Mouse (Mus musculus) bone marrow, adult 2 months (tissue): ENCODE data around the gene Atat1. TPM values are rescaled to one million over a fixed set of nuclear protein-coding genes. Genes with fewer than 3 reads are reported as not detected.

Source experiments
- H3K27ac ChIP-seq: fragments of 200-500 bp; 2 replicates; pipeline ENCODE4 v1.5.1; 2012; ENCODE audit warnings: low read depth, mild to moderate bottlenecking, control low read depth, inconsistent platforms, low read length; ENCODE audit not compliant: control insufficient read depth, poor library complexity, insufficient read depth
- H3K4me1 ChIP-seq: fragments of 200-500 bp; 2 replicates; pipeline ENCODE4 v1.6.1; 2011; ENCODE audit warnings: low read length; ENCODE audit not compliant: control insufficient read depth, insufficient read depth
- H3K4me3 ChIP-seq: fragments of 200-500 bp; replicated peaks from 2 replicates; pipeline ENCODE3; 2011; ENCODE audit warnings: mild to moderate bottlenecking, low read depth, low read length, control low read depth; ENCODE audit not compliant: control insufficient read depth
- CTCF ChIP-seq: fragments of 200-500 bp; IDR thresholded peaks from 2 replicates; pipeline ENCODE4 v1.5.1; 2011; ENCODE audit warnings: low read length, control low read depth; ENCODE audit not compliant: control insufficient read depth, insufficient read depth
- POLR2A ChIP-seq: fragments of 200-500 bp; IDR thresholded peaks from 2 replicates; pipeline ENCODE4 v1.6.1; 2011; ENCODE audit warnings: low read depth, mild to moderate bottlenecking, control low read depth, low read length, borderline replicate concordance; ENCODE audit not compliant: control insufficient read depth
- WGBS: fragments of 180-500 bp; shearing (Covaris S2); methylation state at CpG from one replicate; pipeline ENCODE4 v1.1.7; 2018; 5-methylcytosine and 5-hydroxymethylcytosine counted together
- polyA plus RNA-seq: library from polyadenylated mRNA; stranded (reverse); fragments of >200 nt; gene quantifications from 2 replicates; pipeline ENCODE4 v1.2.4, GENCODE M21; 2011; ENCODE audit warnings: low replicate concordance; ENCODE audit not compliant: missing spikeins, insufficient read depth, insufficient read length

Atat1 gene
- polyA plus RNA-seq, 1 experiment, result 19.9 TPM

DNA sequence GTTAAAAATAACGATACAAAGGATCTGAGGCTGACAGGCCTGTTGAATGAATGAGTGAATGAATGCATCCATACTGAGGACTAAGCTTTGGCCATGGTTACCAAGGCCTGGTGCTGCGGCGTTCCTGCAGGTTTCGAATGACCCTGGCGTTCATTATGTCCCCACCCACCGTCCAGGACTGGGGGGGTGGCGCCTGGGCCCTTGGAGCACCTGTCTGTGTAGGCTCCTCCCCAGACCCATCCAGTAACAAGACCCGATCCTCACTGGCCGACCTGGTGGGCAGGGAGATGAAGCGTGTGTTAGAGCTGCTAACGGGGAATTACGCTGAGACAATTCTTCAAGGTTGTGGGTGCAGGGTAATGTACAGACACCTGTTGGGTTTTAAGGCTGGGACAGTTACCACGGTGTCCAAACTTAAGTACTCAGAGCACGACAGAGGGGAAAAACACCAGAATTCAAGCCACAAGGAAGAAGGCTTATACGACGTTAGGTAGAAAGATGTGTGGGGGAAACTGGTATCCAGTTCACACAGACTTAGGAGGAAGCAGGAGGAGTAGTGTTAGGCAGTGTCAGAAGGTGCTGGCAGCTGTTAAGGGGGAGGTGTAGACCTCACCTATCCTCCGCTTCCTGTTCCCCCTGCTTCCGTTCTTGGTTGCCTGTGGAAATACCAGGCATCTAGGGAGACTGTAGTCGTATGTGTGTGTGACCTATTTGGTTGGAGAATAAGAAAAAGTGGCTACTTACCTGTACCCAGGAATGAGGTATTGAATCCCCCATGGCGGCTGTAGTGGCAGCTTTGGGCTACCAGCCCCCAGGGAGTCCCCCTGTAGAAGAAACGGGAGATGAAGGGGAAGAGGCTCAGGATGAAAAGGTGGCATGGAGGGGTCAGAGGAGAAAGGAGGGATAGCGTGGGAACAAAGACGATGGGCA lies 12.0 kb downstream of the Atat1 start:
- Histone ChIP-seq H3K4me1 (peaks cover 2% of the 10 kb centered on the region; the same call in 1 of the 2 replicates), H3K4me3 (peak overlapping the region; percentile 19), H3K27ac (no peak overlapping the region; the same call in 1 of the 2 replicates)
- no peak for TF ChIP-seq POLR2A
- TF ChIP-seq CTCF, result no peak
- 33% methylated on average over 23 of the region's 23 CpGs for WGBS

- Histone ChIP-seq H3K27ac (peak within 1 kb of the TSS; percentile 91), H3K4me3 (peak within 1 kb of the TSS; percentile 64), H3K4me1 (peaks cover 2% of the 10 kb centered on the region; the same call in 1 of the 2 replicates)
- no peak for TF ChIP-seq CTCF
- peak; percentile 17; the same call in 1 of the 2 replicates for TF ChIP-seq POLR2A
- under 1% methylated on average over 86 of the region's 86 CpGs for WGBS
Measured at GRCm38 (mm10) chr17:35896781-35897643, 12.9 kb downstream of the Atat1 start, which contains the start of gene 2310061I04Rik. TSS of gene 2310061I04Rik (minus strand) at chr17:35897431.

- Histone ChIP-seq H3K4me1 (no peaks in the 10 kb centered on the region), H3K27ac (no peak overlapping the region), H3K4me3 (no peak overlapping the region)
- WGBS, result 79% methylated on average over 17 of the region's 17 CpGs
- no peak for TF ChIP-seq POLR2A
- no peak for TF ChIP-seq CTCF
Measured at GRCm38 (mm10) chr17:35887725-35888124, 22.1 kb downstream of the Atat1 start.

- TF ChIP-seq POLR2A (no peak), CTCF (no peak)
- WGBS, result 94% methylated on average over 14 of the region's 14 CpGs
- Histone ChIP-seq H3K4me3 (no peak overlapping the region), H3K27ac (no peak overlapping the region), H3K4me1 (peaks cover 2% of the 10 kb centered on the region; the same call in 1 of the 2 replicates)
Measured at GRCm38 (mm10) chr17:35883777-35884176, 26.1 kb downstream of the Atat1 start.

DNA sequence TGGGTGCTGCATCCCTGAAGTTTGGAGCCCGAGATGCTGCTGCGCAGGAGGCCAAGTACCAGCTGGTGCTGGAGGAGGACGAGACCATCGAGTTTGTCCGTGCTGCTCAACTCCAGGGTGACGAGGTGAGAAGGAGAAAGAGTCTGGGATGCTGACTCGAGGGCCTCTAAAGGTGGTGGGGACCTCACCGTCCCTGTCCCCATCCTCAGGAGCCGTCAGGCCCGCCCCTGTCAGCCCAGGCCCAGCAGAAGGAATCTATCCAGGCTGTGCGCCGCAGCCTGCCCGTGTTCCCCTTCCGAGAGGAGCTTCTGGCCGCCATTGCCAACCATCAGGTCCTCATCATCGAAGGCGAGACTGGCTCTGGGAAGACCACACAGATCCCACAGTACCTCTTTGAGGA lies 27.0 kb downstream of the Atat1 start:
- 90% methylated on average over 17 of the region's 17 CpGs for WGBS
- no peak for TF ChIP-seq POLR2A
- no peak for TF ChIP-seq CTCF
- Histone ChIP-seq H3K4me3 (no peak overlapping the region), H3K27ac (no peak overlapping the region), H3K4me1 (peaks cover 2% of the 10 kb centered on the region; the same call in 1 of the 2 replicates)

GRCm38 (mm10) chr17:35879245-35880057 lies 30.4 kb downstream of the Atat1 start, which contains the start of gene Dhx16:
TSS of gene Dhx16 (plus strand) at chr17:35879819.
- WGBS, result 6% methylated on average over 66 of the region's 66 CpGs
- TF ChIP-seq POLR2A (peak; percentile 75; the same call in 1 of the 2 replicates), CTCF (peak; percentile 89)
- H3K4me3 ChIP-seq, result peak within 1 kb of the TSS; percentile 90
- H3K27ac ChIP-seq, result peak within 1 kb of the TSS; percentile 91
- peaks cover 2% of the 10 kb centered on the region; the same call in 1 of the 2 replicates for H3K4me1 ChIP-seq

DNA sequence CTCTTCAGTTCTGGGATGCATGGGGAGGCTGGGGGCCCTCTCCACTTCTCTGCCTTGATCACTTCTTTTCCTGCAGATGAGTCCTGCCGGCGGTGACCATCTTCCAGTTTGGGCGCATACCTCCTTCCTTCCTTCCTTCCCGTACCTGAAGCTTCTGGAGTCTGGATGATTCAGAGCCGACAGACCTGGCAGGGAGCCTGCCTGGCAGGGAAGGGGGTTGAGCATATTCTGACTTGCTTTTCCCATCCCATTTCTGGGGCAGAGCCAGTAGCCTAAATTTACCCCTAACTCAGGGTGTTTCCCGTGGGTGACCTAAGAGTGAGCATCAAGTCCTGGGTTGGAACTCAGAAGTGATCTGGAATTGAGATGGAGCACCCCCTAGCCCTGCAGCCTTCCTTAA lies 35.2 kb downstream of the Atat1 start:
- H3K4me3 ChIP-seq, result no peak overlapping the region
- H3K27ac ChIP-seq, result no peak overlapping the region
- WGBS, result 75% methylated on average over 6 of the region's 6 CpGs
- peaks cover 4% of the 10 kb centered on the region for H3K4me1 ChIP-seq
- TF ChIP-seq CTCF (no peak), POLR2A (no peak)
